Mouse (Mus musculus) midbrain, postnatal 0 days (tissue): ENCODE measurements at regions not wholly inside any gene's neighbourhood (a gene's known extent, or its start where the extent isn't known, plus 50 kb on each side); places are given as distances from the start of the nearest gene placed in this dataset.

Experiments
- ATAC-seq: fragments of 200-750 bp; cut with Nextera tagmentation; 2 replicates; pipeline ENCODE4 v1.8.0; 2017; ENCODE audit warnings: moderate number of reproducible peaks, mild to moderate bottlenecking, moderate TSS enrichment, moderate library complexity; ENCODE audit not compliant: low FRiP score
- DNase-seq: peaks from one replicate; pipeline ENCODE4 v3.0.0-alpha.2; 2015; ENCODE audit warnings: low spot score
- H3K27ac ChIP-seq: fragments of 300-500 bp; sonication (generic); 2 replicates; pipeline ENCODE4 v1.5.1; 2014; ENCODE audit warnings: low read depth, mild to moderate bottlenecking, low read length, mixed read lengths
- H3K27me3 ChIP-seq: fragments of 300-500 bp; sonication (generic); 2 replicates; pipeline ENCODE4 v1.6.1; 2014; ENCODE audit warnings: low read length, control low read depth, mixed read lengths; ENCODE audit not compliant: insufficient read depth
- H3K36me3 ChIP-seq: fragments of 300-500 bp; sonication (generic); 2 replicates; pipeline ENCODE4 v1.6.1; 2014; ENCODE audit warnings: low read length, control low read depth, mixed read lengths; ENCODE audit not compliant: insufficient read depth
- H3K4me1 ChIP-seq: fragments of 300-500 bp; sonication (generic); 2 replicates; pipeline ENCODE4 v1.6.1; 2014; ENCODE audit warnings: mild to moderate bottlenecking, control low read depth, antibody characterized with exemption, low read length, mixed read lengths; ENCODE audit not compliant: insufficient read depth
- H3K4me2 ChIP-seq: fragments of 300-500 bp; sonication (generic); 2 replicates; pipeline ENCODE4 v1.6.1; 2014; ENCODE audit warnings: low read depth, mild to moderate bottlenecking, low read length, mixed read lengths; ENCODE audit not compliant: poor library complexity, severe bottlenecking
- H3K4me3 ChIP-seq: fragments of 300-500 bp; sonication (generic); 2 replicates; pipeline ENCODE4 v1.5.1; 2014; ENCODE audit warnings: low read depth, mild to moderate bottlenecking, low read length, moderate library complexity
- H3K9ac ChIP-seq: fragments of 300-500 bp; sonication (generic); replicated peaks from 2 replicates; pipeline ENCODE4 v1.6.1; 2014; ENCODE audit warnings: mild to moderate bottlenecking, low read length, moderate library complexity, mixed read lengths; ENCODE audit not compliant: poor library complexity, severe bottlenecking
- H3K9me3 ChIP-seq: fragments of 300-500 bp; sonication (generic); 2 replicates; pipeline ENCODE4 v1.6.1; 2016; ENCODE audit warnings: low read length, control low read depth
- CTCF ChIP-seq: IDR thresholded peaks from 2 replicates; pipeline ENCODE4 v1.5.1; 2016; ENCODE audit warnings: antibody characterized with exemption, mild to moderate bottlenecking
- WGBS: fragments of 180-500 bp; shearing (Covaris S2); extraction: QIAGEN DNeasy Blood & Tissue Kit; methylation state at CpG from one replicate; pipeline ENCODE4 v1.1.7; 2014; 5-methylcytosine and 5-hydroxymethylcytosine counted together

- H3K27ac ChIP-seq: no peak overlapping the region
- ATAC-seq: no peak
- H3K4me2 ChIP-seq: no peak overlapping the region
- H3K4me1 ChIP-seq: no peaks in the 10 kb centered on the region
- no peaks in the 10 kb centered on the region for H3K9me3 ChIP-seq
- WGBS: 62% methylated on average over 7 of the region's 7 CpGs
- H3K4me3 ChIP-seq: no peak overlapping the region
- peak; percentile 18; the same call in 1 of the 2 replicates for TF ChIP-seq CTCF
- peak; percentile 10 for DNase-seq
- no peaks in the 10 kb centered on the region for H3K36me3 ChIP-seq
- no peak overlapping the region for H3K9ac ChIP-seq
- H3K27me3 ChIP-seq: no peaks in the 10 kb centered on the region
Observed at GRCm38 (mm10) chr4:114712005-114712665, 109.4 kb upstream of the Gm12830 start.

GRCm38 (mm10) chr4:114712921-114713527 is 108.5 kb upstream of the Gm12830 start:
- 70% methylated on average over 4 of the region's 4 CpGs for WGBS
- H3K27me3 ChIP-seq: no peaks in the 10 kb centered on the region
- H3K9me3 ChIP-seq: no peaks in the 10 kb centered on the region
- TF ChIP-seq CTCF: no peak
- H3K4me3 ChIP-seq: no peak overlapping the region
- no peak overlapping the region for H3K27ac ChIP-seq
- H3K4me2 ChIP-seq: no peak overlapping the region
- H3K36me3 ChIP-seq: no peaks in the 10 kb centered on the region
- DNase-seq: no peak
- H3K9ac ChIP-seq: no peak overlapping the region
- H3K4me1 ChIP-seq: no peaks in the 10 kb centered on the region
- no peak for ATAC-seq

- TF ChIP-seq CTCF: no peak
- Histone ChIP-seq H3K4me1 (no peaks in the 10 kb centered on the region), H3K4me2 (no peak overlapping the region), H3K36me3 (no peaks in the 10 kb centered on the region), H3K27ac (no peak overlapping the region), H3K27me3 (no peaks in the 10 kb centered on the region), H3K9me3 (no peaks in the 10 kb centered on the region), H3K4me3 (no peak overlapping the region), H3K9ac (no peak overlapping the region)
- ATAC-seq (no peak), DNase-seq (no peak)
- 93% methylated on average over 2 of the region's 2 CpGs for WGBS
Observed at GRCm38 (mm10) chr4:114716703-114717102, 104.8 kb upstream of the Gm12830 start.

GRCm38 (mm10) chr4:114720696-114721095 is 100.8 kb upstream of the Gm12830 start:
- H3K27ac ChIP-seq: no peak overlapping the region
- no peaks in the 10 kb centered on the region for H3K36me3 ChIP-seq
- no peaks in the 10 kb centered on the region for H3K9me3 ChIP-seq
- no peak overlapping the region for H3K4me2 ChIP-seq
- ATAC-seq (no peak), DNase-seq (no peak)
- no peaks in the 10 kb centered on the region for H3K4me1 ChIP-seq
- no peak for TF ChIP-seq CTCF
- no peak overlapping the region for H3K9ac ChIP-seq
- no peak overlapping the region for H3K4me3 ChIP-seq
- H3K27me3 ChIP-seq: no peaks in the 10 kb centered on the region
- 82% methylated on average over 3 of the region's 3 CpGs for WGBS

GRCm38 (mm10) chr4:114721386-114721785 is 100.1 kb upstream of the Gm12830 start:
- ATAC-seq (no peak), DNase-seq (no peak)
- Histone ChIP-seq H3K27me3 (no peaks in the 10 kb centered on the region), H3K4me2 (no peak overlapping the region), H3K4me3 (no peak overlapping the region), H3K9ac (no peak overlapping the region), H3K27ac (no peak overlapping the region), H3K36me3 (no peaks in the 10 kb centered on the region), H3K4me1 (no peaks in the 10 kb centered on the region), H3K9me3 (no peaks in the 10 kb centered on the region)
- WGBS: 69% methylated on average over 2 of the region's 2 CpGs
- TF ChIP-seq CTCF: no peak

GRCm38 (mm10) chr4:114728235-114729000 is 93.1 kb upstream of the Gm12830 start:
- H3K4me2 ChIP-seq: no peak overlapping the region
- ATAC-seq (0 out of 2 replicates have a peak, but pooled peaks have one; percentile 18), DNase-seq (no peak)
- no peaks in the 10 kb centered on the region for H3K27me3 ChIP-seq
- H3K9ac ChIP-seq: no peak overlapping the region
- no peak for TF ChIP-seq CTCF
- H3K4me1 ChIP-seq: no peaks in the 10 kb centered on the region
- WGBS: 65% methylated on average over 11 of the region's 11 CpGs
- H3K27ac ChIP-seq: no peak overlapping the region
- no peaks in the 10 kb centered on the region for H3K36me3 ChIP-seq
- H3K9me3 ChIP-seq: no peaks in the 10 kb centered on the region
- no peak overlapping the region for H3K4me3 ChIP-seq
